Mouse (Mus musculus) embryonic facial prominence, embryonic 15.5 days (tissue): ENCODE measurements around the gene Krt2. TPM values are rescaled to one million over a fixed set of nuclear protein-coding genes. Genes with fewer than 3 reads are reported as not detected.
A peak's percentile ranks its signal among the peaks of the same experiment; 100 is the strongest.

Experiments
- ATAC-seq: fragments of 200-750 bp; cut with Nextera tagmentation; 2 replicates; pipeline ENCODE4 v1.8.0; 2017; ENCODE audit warnings: low read depth, moderate TSS enrichment; ENCODE audit not compliant: insufficient number of reproducible peaks, low FRiP score, low TSS enrichment
- H3K27ac ChIP-seq: fragments of 300-500 bp; sonication (generic); replicated peaks from 2 replicates; pipeline ENCODE4 v1.5.1; 2015; ENCODE audit warnings: mild to moderate bottlenecking, inconsistent platforms
- H3K27me3 ChIP-seq: fragments of 300-500 bp; sonication (generic); 2 replicates; pipeline ENCODE4 v1.6.1; 2015; ENCODE audit warnings: inconsistent platforms
- H3K36me3 ChIP-seq: fragments of 300-500 bp; sonication (generic); 2 replicates; pipeline ENCODE4 v1.6.1; 2015; ENCODE audit warnings: mild to moderate bottlenecking, inconsistent platforms
- H3K4me1 ChIP-seq: fragments of 300-500 bp; sonication (generic); 2 replicates; pipeline ENCODE4 v1.6.1; 2015; ENCODE audit warnings: inconsistent platforms
- H3K4me2 ChIP-seq: fragments of 300-500 bp; sonication (generic); replicated peaks from 2 replicates; pipeline ENCODE4 v1.6.1; 2015; ENCODE audit warnings: mild to moderate bottlenecking, inconsistent platforms
- H3K4me3 ChIP-seq: fragments of 300-500 bp; sonication (generic); replicated peaks from 2 replicates; pipeline ENCODE4 v1.5.1; 2015; ENCODE audit warnings: mild to moderate bottlenecking, inconsistent platforms
- H3K9ac ChIP-seq: fragments of 300-500 bp; sonication (generic); 2 replicates; pipeline ENCODE4 v1.6.1; 2015; ENCODE audit warnings: inconsistent platforms
- H3K9me3 ChIP-seq: fragments of 300-500 bp; sonication (generic); replicated peaks from 2 replicates; pipeline ENCODE4 v1.6.1; 2016; ENCODE audit warnings: inconsistent platforms
- WGBS: fragments of 180-500 bp; shearing (Covaris S2); methylation state at CpG from one replicate; pipeline ENCODE4 v1.1.7; 2015; 5-methylcytosine and 5-hydroxymethylcytosine counted together
- polyA plus RNA-seq: library from polyadenylated mRNA; unstranded; fragments of >200 nt; fragmentation: Nextera tagmentation; extraction: Ambion mirVana; gene quantifications from 2 replicates; pipeline ENCODE4 v1.2.1, GENCODE M21; 2015

Gene Krt2
- 1.2 and 2.0 TPM in 2 replicates for polyA plus RNA-seq

GRCm38 (mm10) chr15:101817875-101818274 lies at the start of gene Krt2:
Gene Krt2, minus strand, starts transcription at chr15:101818169.
- H3K9ac ChIP-seq = no peak within 1 kb of the TSS
- H3K4me3 ChIP-seq = no peak within 1 kb of the TSS
- H3K27ac ChIP-seq = no peak within 1 kb of the TSS
- 0 out of 2 replicates have a peak, but pooled peaks cover 2% of the 10 kb centered on the region for H3K27me3 ChIP-seq
- no peaks in the 10 kb centered on the region for H3K4me1 ChIP-seq
- no peaks in the 10 kb centered on the region for H3K9me3 ChIP-seq
- no peak within 1 kb of the TSS for H3K4me2 ChIP-seq
- ATAC-seq = no peak
- H3K36me3 ChIP-seq = no peaks in the 10 kb centered on the region
- WGBS = 78% methylated on average over 16 of the region's 16 CpGs

GRCm38 (mm10) chr15:101866754-101867153 lies 48.8 kb upstream of the Krt2 start:
- Histone ChIP-seq H3K9me3 (no peaks in the 10 kb centered on the region), H3K4me1 (no peaks in the 10 kb centered on the region), H3K36me3 (no peaks in the 10 kb centered on the region), H3K9ac (no peak overlapping the region), H3K4me2 (no peak overlapping the region), H3K27ac (no peak overlapping the region), H3K27me3 (peaks cover 8% of the 10 kb centered on the region), H3K4me3 (no peak overlapping the region)
- 74% methylated on average over 7 of the region's 7 CpGs for WGBS
- ATAC-seq = no peak

- 56% methylated on average over 13 of the region's 13 CpGs for WGBS
- peaks cover 20% of the 10 kb centered on the region for H3K4me1 ChIP-seq
- peak overlapping the region; percentile 44 for H3K4me3 ChIP-seq
- ATAC-seq = no peak
- H3K9ac ChIP-seq = no peak overlapping the region
- peaks cover 27% of the 10 kb centered on the region for H3K27me3 ChIP-seq
- H3K27ac ChIP-seq = no peak overlapping the region
- peak overlapping the region; percentile 84; the same call in 1 of the 2 replicates for H3K4me2 ChIP-seq
- H3K36me3 ChIP-seq = no peaks in the 10 kb centered on the region
- no peaks in the 10 kb centered on the region for H3K9me3 ChIP-seq
Measured at GRCm38 (mm10) chr15:101860421-101861130, 42.6 kb upstream of the Krt2 start.

- peaks cover 32% of the 10 kb centered on the region for H3K27me3 ChIP-seq
- 0% methylated on average over 33 of the region's 33 CpGs for WGBS
- H3K27ac ChIP-seq = peak overlapping the region; percentile 68
- no peaks in the 10 kb centered on the region for H3K36me3 ChIP-seq
- H3K9ac ChIP-seq = peak overlapping the region; percentile 26; the same call in 1 of the 2 replicates
- H3K4me1 ChIP-seq = peaks cover 25% of the 10 kb centered on the region
- H3K9me3 ChIP-seq = no peaks in the 10 kb centered on the region
- ATAC-seq = no peak
- H3K4me3 ChIP-seq = peak overlapping the region; percentile 44
- H3K4me2 ChIP-seq = peak overlapping the region; percentile 84
Measured at GRCm38 (mm10) chr15:101859735-101860170, 41.8 kb upstream of the Krt2 start.

GRCm38 (mm10) chr15:101858673-101859425 lies 40.9 kb upstream of the Krt2 start:
- H3K9me3 ChIP-seq = no peaks in the 10 kb centered on the region
- peak overlapping the region; percentile 84 for H3K4me2 ChIP-seq
- no peak for ATAC-seq
- H3K27me3 ChIP-seq = peaks cover 33% of the 10 kb centered on the region
- no peak overlapping the region for H3K9ac ChIP-seq
- 10% methylated on average over 11 of the region's 11 CpGs for WGBS
- no peaks in the 10 kb centered on the region for H3K36me3 ChIP-seq
- H3K4me3 ChIP-seq = no peak overlapping the region; the same call in 1 of the 2 replicates
- H3K27ac ChIP-seq = peak overlapping the region; percentile 68
- H3K4me1 ChIP-seq = peaks cover 28% of the 10 kb centered on the region

- Histone ChIP-seq H3K27ac (peak overlapping the region; percentile 61), H3K4me3 (no peak overlapping the region), H3K27me3 (peaks cover 31% of the 10 kb centered on the region), H3K4me2 (no peak overlapping the region), H3K4me1 (peaks cover 28% of the 10 kb centered on the region), H3K9ac (no peak overlapping the region), H3K9me3 (no peaks in the 10 kb centered on the region), H3K36me3 (no peaks in the 10 kb centered on the region)
- no peak for ATAC-seq
- WGBS = 45% methylated on average over 5 of the region's 5 CpGs
Measured at GRCm38 (mm10) chr15:101856696-101857095, 38.7 kb upstream of the Krt2 start.

GRCm38 (mm10) chr15:101855732-101856131 lies 37.8 kb upstream of the Krt2 start:
- ATAC-seq = no peak
- Histone ChIP-seq H3K27ac (peak overlapping the region; percentile 74), H3K9ac (no peak overlapping the region), H3K36me3 (no peaks in the 10 kb centered on the region), H3K4me1 (peaks cover 28% of the 10 kb centered on the region), H3K4me3 (no peak overlapping the region), H3K27me3 (peaks cover 22% of the 10 kb centered on the region), H3K4me2 (no peak overlapping the region), H3K9me3 (no peaks in the 10 kb centered on the region)
- WGBS = 46% methylated on average over 3 of the region's 3 CpGs

GRCm38 (mm10) chr15:101854294-101854693 lies 36.3 kb upstream of the Krt2 start:
- Histone ChIP-seq H3K4me2 (no peak overlapping the region), H3K27ac (peak overlapping the region; percentile 74), H3K4me3 (no peak overlapping the region), H3K9me3 (no peaks in the 10 kb centered on the region), H3K27me3 (peaks cover 10% of the 10 kb centered on the region), H3K36me3 (no peaks in the 10 kb centered on the region), H3K4me1 (peaks cover 22% of the 10 kb centered on the region), H3K9ac (no peak overlapping the region)
- ATAC-seq = 0 out of 2 replicates have a peak, but pooled peaks have one; percentile 26
- 4% methylated on average over 5 of the region's 5 CpGs for WGBS

- Histone ChIP-seq H3K9me3 (no peaks in the 10 kb centered on the region), H3K27me3 (peaks cover 6% of the 10 kb centered on the region), H3K36me3 (no peaks in the 10 kb centered on the region), H3K27ac (no peak overlapping the region), H3K4me1 (peaks cover 17% of the 10 kb centered on the region; the same call in 1 of the 2 replicates), H3K9ac (no peak overlapping the region), H3K4me2 (no peak overlapping the region), H3K4me3 (no peak overlapping the region)
- WGBS = 34% methylated on average over 5 of the region's 5 CpGs
- no peak for ATAC-seq
Measured at GRCm38 (mm10) chr15:101852571-101852970, 34.6 kb upstream of the Krt2 start.

GRCm38 (mm10) chr15:101850694-101851093 lies 32.7 kb upstream of the Krt2 start, which contains the start of gene Krt1:
Gene Krt1, minus strand, starts transcription at chr15:101850794.
- no peaks in the 10 kb centered on the region for H3K36me3 ChIP-seq
- no peaks in the 10 kb centered on the region for H3K9me3 ChIP-seq
- ATAC-seq = no peak
- 68% methylated on average over 6 of the region's 6 CpGs for WGBS
- 0 out of 2 replicates have a peak within 1 kb of the TSS, but pooled peaks have one; percentile 3 for H3K4me3 ChIP-seq
- H3K27me3 ChIP-seq = peaks cover 6% of the 10 kb centered on the region
- no peak within 1 kb of the TSS for H3K4me2 ChIP-seq
- H3K4me1 ChIP-seq = peaks cover 13% of the 10 kb centered on the region; the same call in 1 of the 2 replicates
- no peak within 1 kb of the TSS for H3K9ac ChIP-seq
- no peak within 1 kb of the TSS for H3K27ac ChIP-seq

GRCm38 (mm10) chr15:101845971-101846403 lies 28.0 kb upstream of the Krt2 start:
- H3K9me3 ChIP-seq = no peaks in the 10 kb centered on the region
- 0 out of 2 replicates have a peak, but pooled peaks have one; percentile 34 for ATAC-seq
- peak overlapping the region; percentile 50 for H3K4me3 ChIP-seq
- H3K27me3 ChIP-seq = peaks cover 5% of the 10 kb centered on the region; the same call in 1 of the 2 replicates
- peak overlapping the region; percentile 45; the same call in 1 of the 2 replicates for H3K9ac ChIP-seq
- under 1% methylated on average over 37 of the region's 37 CpGs for WGBS
- peak overlapping the region; percentile 87 for H3K4me2 ChIP-seq
- H3K27ac ChIP-seq = peak overlapping the region; percentile 63; the same call in 1 of the 2 replicates
- H3K36me3 ChIP-seq = no peaks in the 10 kb centered on the region
- peaks cover 5% of the 10 kb centered on the region; the same call in 1 of the 2 replicates for H3K4me1 ChIP-seq
